Mouse (Mus musculus) kidney, embryonic 15.5 days (tissue): ENCODE measurements around the gene Aplp1. TPM values are rescaled to one million over a fixed set of nuclear protein-coding genes. Genes with fewer than 3 reads are reported as not detected.

ENCODE experiments used
- ATAC-seq: fragments of 200-750 bp; cut with Nextera tagmentation; replicated peaks from 2 replicates; pipeline ENCODE4 v1.8.0; 2017; ENCODE audit warnings: moderate TSS enrichment; ENCODE audit not compliant: low FRiP score
- H3K27ac ChIP-seq: fragments of 300-500 bp; sonication (generic); 2 replicates; pipeline ENCODE4 v1.5.1; 2015; ENCODE audit warnings: mild to moderate bottlenecking, inconsistent platforms
- H3K27me3 ChIP-seq: fragments of 300-500 bp; sonication (generic); 2 replicates; pipeline ENCODE4 v1.6.1; 2015; ENCODE audit warnings: inconsistent platforms
- H3K36me3 ChIP-seq: fragments of 300-500 bp; sonication (generic); 2 replicates; pipeline ENCODE4 v1.6.1; 2015; ENCODE audit warnings: inconsistent platforms
- H3K4me1 ChIP-seq: fragments of 300-500 bp; sonication (generic); 2 replicates; pipeline ENCODE4 v1.6.1; 2015; ENCODE audit warnings: inconsistent platforms
- H3K4me2 ChIP-seq: fragments of 300-500 bp; sonication (generic); 2 replicates; pipeline ENCODE4 v1.6.1; 2015; ENCODE audit warnings: moderate library complexity, mild to moderate bottlenecking, inconsistent platforms
- H3K4me3 ChIP-seq: fragments of 300-500 bp; sonication (generic); replicated peaks from 2 replicates; pipeline ENCODE4 v1.5.1; 2015; ENCODE audit warnings: mild to moderate bottlenecking, inconsistent platforms
- H3K9ac ChIP-seq: fragments of 300-500 bp; sonication (generic); 2 replicates; pipeline ENCODE4 v1.6.1; 2015; ENCODE audit warnings: mild to moderate bottlenecking, inconsistent platforms
- H3K9me3 ChIP-seq: fragments of 300-500 bp; sonication (generic); replicated peaks from 2 replicates; pipeline ENCODE4 v1.6.1; 2016; ENCODE audit warnings: inconsistent platforms
- WGBS: fragments of 180-500 bp; shearing (Covaris S2); methylation state at CpG from one replicate; pipeline ENCODE4 v1.1.7; 2015; ENCODE audit warnings: mixed read lengths; 5-methylcytosine and 5-hydroxymethylcytosine counted together
- polyA plus RNA-seq: library from polyadenylated mRNA; unstranded; fragments of >200 nt; fragmentation: Nextera tagmentation; extraction: Ambion mirVana; gene quantifications from 2 replicates; pipeline ENCODE4 v1.2.1, GENCODE M21; 2015

Gene Aplp1
- polyA plus RNA-seq, 1 experiment from 2014 or later, result 28.6 TPM

GRCm38 (mm10) chr7:30463996-30464395, 18.7 kb upstream of the Aplp1 start:
- no peak overlapping the region for H3K27ac ChIP-seq
- H3K4me1 ChIP-seq, result peaks cover 6% of the 10 kb centered on the region; the same call in 1 of the 2 replicates
- 25% methylated on average over 4 of the region's 4 CpGs for WGBS
- no peak overlapping the region for H3K4me3 ChIP-seq
- no peaks in the 10 kb centered on the region for H3K36me3 ChIP-seq
- ATAC-seq, result no peak
- H3K27me3 ChIP-seq, result peaks cover 97% of the 10 kb centered on the region
- no peak overlapping the region for H3K9ac ChIP-seq
- no peaks in the 10 kb centered on the region for H3K9me3 ChIP-seq
- H3K4me2 ChIP-seq, result no peak overlapping the region

- Histone ChIP-seq H3K9me3 (no peaks in the 10 kb centered on the region), H3K27me3 (peaks cover 100% of the 10 kb centered on the region), H3K4me3 (no peak overlapping the region), H3K27ac (no peak overlapping the region), H3K4me2 (no peak overlapping the region), H3K4me1 (peaks cover 6% of the 10 kb centered on the region; the same call in 1 of the 2 replicates), H3K36me3 (no peaks in the 10 kb centered on the region), H3K9ac (no peak overlapping the region)
- ATAC-seq, result no peak
- WGBS, result 25% methylated on average over 7 of the region's 7 CpGs
Observed at GRCm38 (mm10) chr7:30463568-30463967, 18.2 kb upstream of the Aplp1 start.

GRCm38 (mm10) chr7:30459484-30459883, 14.1 kb upstream of the Aplp1 start:
- Histone ChIP-seq H3K4me1 (peaks cover 21% of the 10 kb centered on the region), H3K4me2 (no peak overlapping the region), H3K27me3 (peaks cover 100% of the 10 kb centered on the region), H3K4me3 (no peak overlapping the region), H3K9me3 (no peaks in the 10 kb centered on the region), H3K27ac (no peak overlapping the region), H3K9ac (no peak overlapping the region), H3K36me3 (no peaks in the 10 kb centered on the region)
- ATAC-seq, result 0 out of 2 replicates have a peak, but pooled peaks have one; percentile 13
- WGBS, result 43% methylated on average over 6 of the region's 6 CpGs

- WGBS, result 2% methylated on average over 16 of the region's 16 CpGs
- peak; percentile 64; the same call in 1 of the 2 replicates for ATAC-seq
- peak within 1 kb of the TSS; percentile 20 for H3K4me3 ChIP-seq
- H3K4me1 ChIP-seq, result peaks cover 28% of the 10 kb centered on the region
- peaks cover 100% of the 10 kb centered on the region for H3K27me3 ChIP-seq
- peak within 1 kb of the TSS; percentile 46 for H3K4me2 ChIP-seq
- no peak within 1 kb of the TSS for H3K27ac ChIP-seq
- H3K9me3 ChIP-seq, result no peaks in the 10 kb centered on the region
- H3K36me3 ChIP-seq, result no peaks in the 10 kb centered on the region
- H3K9ac ChIP-seq, result no peak within 1 kb of the TSS
Observed at GRCm38 (mm10) chr7:30457629-30458330, 12.4 kb upstream of the Aplp1 start, which contains the start of the genes Kirrel2 and Nphs1. Kirrel2 (minus strand) TSS chr7:30457690. Nphs1 (plus strand) TSS chr7:30458315.

GRCm38 (mm10) chr7:30456911-30457628, 11.7 kb upstream of the Aplp1 start:
- Histone ChIP-seq H3K4me2 (peak overlapping the region; percentile 46), H3K9ac (no peak overlapping the region), H3K36me3 (no peaks in the 10 kb centered on the region), H3K4me3 (peak overlapping the region; percentile 20), H3K9me3 (no peaks in the 10 kb centered on the region), H3K4me1 (peaks cover 28% of the 10 kb centered on the region), H3K27me3 (peaks cover 99% of the 10 kb centered on the region), H3K27ac (no peak overlapping the region)
- under 1% methylated on average over 31 of the region's 31 CpGs for WGBS
- ATAC-seq, result no peak

GRCm38 (mm10) chr7:30456487-30456886, 11.2 kb upstream of the Aplp1 start:
- Histone ChIP-seq H3K9me3 (no peaks in the 10 kb centered on the region), H3K27me3 (peaks cover 99% of the 10 kb centered on the region), H3K4me3 (peak overlapping the region; percentile 20; the same call in 1 of the 2 replicates), H3K4me2 (peak overlapping the region; percentile 46), H3K36me3 (no peaks in the 10 kb centered on the region), H3K27ac (no peak overlapping the region), H3K9ac (no peak overlapping the region), H3K4me1 (peaks cover 28% of the 10 kb centered on the region)
- WGBS, result under 1% methylated on average over 9 of the region's 9 CpGs
- ATAC-seq, result no peak

GRCm38 (mm10) chr7:30454259-30454658, 8.9 kb upstream of the Aplp1 start:
- H3K27ac ChIP-seq, result no peak overlapping the region
- H3K9ac ChIP-seq, result no peak overlapping the region
- ATAC-seq, result 0 out of 2 replicates have a peak, but pooled peaks have one; percentile 20
- H3K9me3 ChIP-seq, result no peaks in the 10 kb centered on the region
- H3K36me3 ChIP-seq, result no peaks in the 10 kb centered on the region
- peaks cover 28% of the 10 kb centered on the region for H3K4me1 ChIP-seq
- H3K4me2 ChIP-seq, result peak overlapping the region; percentile 48
- peaks cover 94% of the 10 kb centered on the region for H3K27me3 ChIP-seq
- no peak overlapping the region for H3K4me3 ChIP-seq
- WGBS, result 5% methylated on average over 6 of the region's 6 CpGs

GRCm38 (mm10) chr7:30453766-30454165, 8.4 kb upstream of the Aplp1 start:
- 0 out of 2 replicates have a peak, but pooled peaks have one; percentile 38 for ATAC-seq
- Histone ChIP-seq H3K27ac (no peak overlapping the region), H3K36me3 (no peaks in the 10 kb centered on the region), H3K9ac (no peak overlapping the region), H3K4me1 (peaks cover 28% of the 10 kb centered on the region), H3K4me3 (peak overlapping the region; percentile 16), H3K27me3 (peaks cover 89% of the 10 kb centered on the region), H3K4me2 (peak overlapping the region; percentile 48), H3K9me3 (no peaks in the 10 kb centered on the region)
- WGBS, result 1% methylated on average over 25 of the region's 25 CpGs

GRCm38 (mm10) chr7:30453327-30453726, 8.0 kb upstream of the Aplp1 start:
- Histone ChIP-seq H3K27ac (no peak overlapping the region), H3K4me2 (peak overlapping the region; percentile 48), H3K36me3 (no peaks in the 10 kb centered on the region), H3K27me3 (peaks cover 85% of the 10 kb centered on the region), H3K4me1 (peaks cover 28% of the 10 kb centered on the region), H3K9ac (no peak overlapping the region), H3K4me3 (peak overlapping the region; percentile 16; the same call in 1 of the 2 replicates), H3K9me3 (0 out of 2 replicates have a peak, but pooled peaks cover under 1% of the 10 kb centered on the region)
- ATAC-seq, result no peak
- 13% methylated on average over 25 of the region's 25 CpGs for WGBS

- H3K4me1 ChIP-seq, result peaks cover 14% of the 10 kb centered on the region
- H3K36me3 ChIP-seq, result no peaks in the 10 kb centered on the region
- no peak overlapping the region for H3K4me3 ChIP-seq
- H3K27me3 ChIP-seq, result peaks cover 69% of the 10 kb centered on the region
- peaks cover 6% of the 10 kb centered on the region; the same call in 1 of the 2 replicates for H3K9me3 ChIP-seq
- no peak overlapping the region for H3K9ac ChIP-seq
- no peak overlapping the region for H3K27ac ChIP-seq
- H3K4me2 ChIP-seq, result no peak overlapping the region
- 75% methylated on average over 7 of the region's 7 CpGs for WGBS
- ATAC-seq, result no peak
Observed at GRCm38 (mm10) chr7:30450241-30450640, 4.9 kb upstream of the Aplp1 start.

- Histone ChIP-seq H3K36me3 (no peaks in the 10 kb centered on the region), H3K4me2 (peak overlapping the region; percentile 93), H3K4me1 (peaks cover 34% of the 10 kb centered on the region), H3K27me3 (peaks cover 43% of the 10 kb centered on the region), H3K4me3 (peak overlapping the region; percentile 70), H3K27ac (no peak overlapping the region), H3K9ac (peak overlapping the region; percentile 64), H3K9me3 (peaks cover 6% of the 10 kb centered on the region; the same call in 1 of the 2 replicates)
- no peak; the same call in 1 of the 2 replicates for ATAC-seq
- 1% methylated on average over 36 of the region's 38 CpGs for WGBS
Observed at GRCm38 (mm10) chr7:30444154-30444970, 973 bp downstream of the Aplp1 start.
